Comparison of ENCODE assay signal across 25 mouse cellular contexts in genomic region chr14:38130719-38131118, GRCm38 (mm10).
A peak's percentile ranks its signal among the peaks of the same experiment; 100 is the strongest.
DNase-seq lines count a peak whose midpoint lies in the region; ATAC-seq and TF ChIP-seq lines count a peak whose summit lies in the region.
"Had no signal": no experiment of that assay in that cellular context is flagged by ENCODE, and none has a peak within 500 bp of the region (broad histone marks: within the 10 kb centered on the region; RNA-seq: fewer than 3 reads in every experiment).

No protein-coding gene starts in this region.

- DNase-seq in forebrain, embryonic 11.5 days (ENCODE audit: low spot score) = no peak
- DNase-seq in forebrain, embryonic 10.5 days (ENCODE audit: extremely low spot score, low spot score) = no peak
- peak; percentile 3 for DNase-seq in forebrain, embryonic 14.5 days (ENCODE audit: low spot score)
- DNase-seq in brain, embryonic 14.5 days (ENCODE audit: low read depth) = peak; percentile 49
- DNase-seq in embryonic facial prominence, embryonic 14.5 days (ENCODE audit: low spot score) = peak; percentile 16
- DNase-seq: adrenal gland, adult 2 months; adrenal gland, postnatal 14 days; cerebellum, adult 11-12 months; cerebellum, adult 8-10 months; cerebellum, postnatal 10 days; cerebellum, postnatal 36 days; gastrocnemius, adult 2 months; gastrocnemius, postnatal 14 days; heart, adult 11 months; heart, postnatal 36 days; kidney, adult 11 months; kidney, adult 8-10 months had no signal

- ATAC-seq in forebrain, embryonic 11.5 days (replicated peaks; ENCODE audit: low FRiP score) = peak; percentile 75
- ATAC-seq in forebrain, embryonic 14.5 days = no peak
- ATAC-seq in forebrain, embryonic 16.5 days = no peak
- peak; percentile 77; the same call in 1 of the 2 replicates for ATAC-seq in embryonic facial prominence, embryonic 14.5 days (ENCODE audit: low read depth)
- ATAC-seq: CD4-positive, CD25-positive, alpha-beta regulatory T cell, adult 4 months; hindbrain, embryonic 16.5 days; intestine, embryonic 15.5 days had no signal

- TF ChIP-seq POLR2A in brain, embryonic 14.5 days (IDR thresholded peaks at IDR 0.05; ENCODE audit: borderline replicate concordance, extremely low read depth, insufficient read depth, insufficient read length, poor library complexity, severe bottlenecking) = no peak

- WGBS in forebrain, embryonic 11.5 days = 20% methylated on average over 3 of the region's 3 CpGs
- 34% methylated on average over 3 of the region's 3 CpGs for WGBS in forebrain, embryonic 10.5 days
- 12% methylated on average over 3 of the region's 3 CpGs for WGBS in forebrain, embryonic 14.5 days
- WGBS in forebrain, embryonic 16.5 days = 20% methylated on average over 3 of the region's 3 CpGs
- 37% methylated on average over 3 of the region's 3 CpGs for WGBS in embryonic facial prominence, embryonic 14.5 days

- no peaks in the 10 kb centered on the region for H3K27me3 ChIP-seq in forebrain, embryonic 11.5 days (ENCODE audit: control insufficient read depth, insufficient read depth, low read length)
- H3K27me3 ChIP-seq in forebrain, embryonic 10.5 days (ENCODE audit: poor library complexity, severe bottlenecking) = no peaks in the 10 kb centered on the region
- no peaks in the 10 kb centered on the region for H3K27me3 ChIP-seq in forebrain, embryonic 14.5 days (replicated peaks; ENCODE audit: control insufficient read depth, insufficient read depth, low read length)
- no peaks in the 10 kb centered on the region for H3K27me3 ChIP-seq in forebrain, embryonic 16.5 days (replicated peaks; ENCODE audit: control insufficient read depth, insufficient read depth, low read length)
- H3K27me3 ChIP-seq in embryonic facial prominence, embryonic 14.5 days (replicated peaks; ENCODE audit: control insufficient read depth, insufficient read depth, low read length) = no peaks in the 10 kb centered on the region
- H3K27me3 ChIP-seq: embryonic facial prominence, embryonic 15.5 days; hindbrain, embryonic 13.5 days; intestine, embryonic 15.5 days had no signal

- no peaks in the 10 kb centered on the region for H3K36me3 ChIP-seq in forebrain, embryonic 11.5 days (ENCODE audit: control insufficient read depth, insufficient read depth, low read length)
- H3K36me3 ChIP-seq in forebrain, embryonic 10.5 days (replicated peaks) = no peaks in the 10 kb centered on the region
- no peaks in the 10 kb centered on the region for H3K36me3 ChIP-seq in forebrain, embryonic 14.5 days (ENCODE audit: control insufficient read depth, insufficient read depth, low read length)
- H3K36me3 ChIP-seq in forebrain, embryonic 16.5 days (ENCODE audit: control insufficient read depth, insufficient read depth) = no peaks in the 10 kb centered on the region
- no peaks in the 10 kb centered on the region for H3K36me3 ChIP-seq in embryonic facial prominence, embryonic 14.5 days (ENCODE audit: control insufficient read depth, insufficient read depth, low read length)
- H3K36me3 ChIP-seq: embryonic facial prominence, embryonic 15.5 days; hindbrain, embryonic 10.5 days; hindbrain, embryonic 13.5 days; intestine, embryonic 15.5 days had no signal

- no peak overlapping the region for H3K4me2 ChIP-seq in forebrain, embryonic 11.5 days (ENCODE audit: low read depth, low read length, severe bottlenecking)
- H3K4me2 ChIP-seq in forebrain, embryonic 14.5 days (ENCODE audit: low read length) = no peak overlapping the region
- no peak overlapping the region for H3K4me2 ChIP-seq in forebrain, embryonic 16.5 days (ENCODE audit: low read length)
- H3K4me2 ChIP-seq in embryonic facial prominence, embryonic 14.5 days (ENCODE audit: low read depth, low read length) = no peak overlapping the region
- H3K4me2 ChIP-seq: embryonic facial prominence, embryonic 15.5 days; heart, embryonic 11.5 days; hindbrain, embryonic 13.5 days; intestine, embryonic 15.5 days had no signal

- H3K4me3 ChIP-seq in forebrain, embryonic 11.5 days (ENCODE audit: low read depth, low read length) = no peak overlapping the region
- H3K4me3 ChIP-seq in forebrain, embryonic 10.5 days = no peak overlapping the region
- H3K4me3 ChIP-seq in forebrain, embryonic 14.5 days (ENCODE audit: low read depth, low read length) = no peak overlapping the region
- no peak overlapping the region for H3K4me3 ChIP-seq in forebrain, embryonic 16.5 days (replicated peaks; ENCODE audit: low read length)
- H3K4me3 ChIP-seq in embryonic facial prominence, embryonic 14.5 days (ENCODE audit: low read depth, low read length) = no peak overlapping the region
- H3K4me3 ChIP-seq: embryonic facial prominence, embryonic 15.5 days; gastrocnemius, adult 2 months; hindbrain, embryonic 10.5 days; hindbrain, embryonic 13.5 days; intestine, embryonic 15.5 days had no signal

- H3K9ac ChIP-seq in forebrain, embryonic 11.5 days (ENCODE audit: low read length) = no peak overlapping the region
- no peak overlapping the region for H3K9ac ChIP-seq in forebrain, embryonic 14.5 days (ENCODE audit: low read length)
- no peak overlapping the region for H3K9ac ChIP-seq in forebrain, embryonic 16.5 days (replicated peaks; ENCODE audit: low read depth, low read length)
- no peak overlapping the region for H3K9ac ChIP-seq in embryonic facial prominence, embryonic 14.5 days (ENCODE audit: low read depth, low read length)
- H3K9ac ChIP-seq: embryonic facial prominence, embryonic 15.5 days; hindbrain, embryonic 13.5 days; intestine, embryonic 15.5 days had no signal

- no peaks in the 10 kb centered on the region for H3K9me3 ChIP-seq in forebrain, embryonic 11.5 days (ENCODE audit: control insufficient read depth, low read length)
- H3K9me3 ChIP-seq in forebrain, embryonic 10.5 days = no peaks in the 10 kb centered on the region; the same call in 1 of the 2 replicates
- H3K9me3 ChIP-seq in forebrain, embryonic 14.5 days (replicated peaks; ENCODE audit: control insufficient read depth, low read length) = no peaks in the 10 kb centered on the region
- no peaks in the 10 kb centered on the region for H3K9me3 ChIP-seq in forebrain, embryonic 16.5 days (ENCODE audit: control insufficient read depth, low read length)
- H3K9me3 ChIP-seq in embryonic facial prominence, embryonic 14.5 days (ENCODE audit: control insufficient read depth, low read length) = no peaks in the 10 kb centered on the region
- H3K9me3 ChIP-seq: embryonic facial prominence, embryonic 15.5 days; hindbrain, embryonic 10.5 days; hindbrain, embryonic 13.5 days; intestine, embryonic 15.5 days had no signal

- H3K4me1 ChIP-seq in forebrain, embryonic 11.5 days (replicated peaks; ENCODE audit: control insufficient read depth, insufficient read depth, low read length) = no peaks in the 10 kb centered on the region
- H3K4me1 ChIP-seq in forebrain, embryonic 10.5 days = peaks cover 9% of the 10 kb centered on the region
- no peaks in the 10 kb centered on the region; the same call in 1 of the 2 replicates for H3K4me1 ChIP-seq in forebrain, embryonic 14.5 days (ENCODE audit: control insufficient read depth, insufficient read depth, low read length)
- no peaks in the 10 kb centered on the region for H3K4me1 ChIP-seq in forebrain, embryonic 16.5 days (replicated peaks; ENCODE audit: control insufficient read depth, insufficient read depth, low read length)
- no peaks in the 10 kb centered on the region for H3K4me1 ChIP-seq in embryonic facial prominence, embryonic 14.5 days (ENCODE audit: control insufficient read depth, insufficient read depth, low read length)
- H3K4me1 ChIP-seq: embryonic facial prominence, embryonic 15.5 days; hindbrain, embryonic 10.5 days; hindbrain, embryonic 13.5 days; intestine, embryonic 15.5 days had no signal

- TF ChIP-seq CTCF in brain, embryonic 14.5 days (IDR thresholded peaks at IDR 0.05; ENCODE audit: borderline replicate concordance, extremely low read depth, insufficient read depth, insufficient read length) = no peak

- no peak overlapping the region for H3K27ac ChIP-seq in forebrain, embryonic 11.5 days (ENCODE audit: low read depth, low read length)
- H3K27ac ChIP-seq in forebrain, embryonic 10.5 days = no peak overlapping the region
- H3K27ac ChIP-seq in forebrain, embryonic 14.5 days (ENCODE audit: low read depth, low read length) = no peak overlapping the region
- no peak overlapping the region for H3K27ac ChIP-seq in forebrain, embryonic 16.5 days (ENCODE audit: low read length)
- H3K27ac ChIP-seq in embryonic facial prominence, embryonic 14.5 days (replicated peaks; ENCODE audit: low read depth, low read length) = no peak overlapping the region
- H3K27ac ChIP-seq: embryonic facial prominence, embryonic 15.5 days; gastrocnemius, adult 2 months; hindbrain, embryonic 10.5 days; hindbrain, embryonic 13.5 days; intestine, embryonic 15.5 days had no signal

Comparison
In these comparisons a context has a peak if more than half of its experiments do, and no peak if none do; other contexts are left out.
1. ATAC-seq: peak in forebrain, embryonic 11.5 days (single experiment) and embryonic facial prominence, embryonic 14.5 days (single experiment); none in forebrain, embryonic 14.5 days (single experiment) and forebrain, embryonic 16.5 days (single experiment).
2. DNase-seq: peak in forebrain, embryonic 14.5 days (single experiment), brain, embryonic 14.5 days (single experiment) and embryonic facial prominence, embryonic 14.5 days (single experiment); none in forebrain, embryonic 11.5 days (single experiment) and forebrain, embryonic 10.5 days (single experiment).